8 mouse cellular contexts compared by ENCODE assay signal in the genomic region with DNA sequence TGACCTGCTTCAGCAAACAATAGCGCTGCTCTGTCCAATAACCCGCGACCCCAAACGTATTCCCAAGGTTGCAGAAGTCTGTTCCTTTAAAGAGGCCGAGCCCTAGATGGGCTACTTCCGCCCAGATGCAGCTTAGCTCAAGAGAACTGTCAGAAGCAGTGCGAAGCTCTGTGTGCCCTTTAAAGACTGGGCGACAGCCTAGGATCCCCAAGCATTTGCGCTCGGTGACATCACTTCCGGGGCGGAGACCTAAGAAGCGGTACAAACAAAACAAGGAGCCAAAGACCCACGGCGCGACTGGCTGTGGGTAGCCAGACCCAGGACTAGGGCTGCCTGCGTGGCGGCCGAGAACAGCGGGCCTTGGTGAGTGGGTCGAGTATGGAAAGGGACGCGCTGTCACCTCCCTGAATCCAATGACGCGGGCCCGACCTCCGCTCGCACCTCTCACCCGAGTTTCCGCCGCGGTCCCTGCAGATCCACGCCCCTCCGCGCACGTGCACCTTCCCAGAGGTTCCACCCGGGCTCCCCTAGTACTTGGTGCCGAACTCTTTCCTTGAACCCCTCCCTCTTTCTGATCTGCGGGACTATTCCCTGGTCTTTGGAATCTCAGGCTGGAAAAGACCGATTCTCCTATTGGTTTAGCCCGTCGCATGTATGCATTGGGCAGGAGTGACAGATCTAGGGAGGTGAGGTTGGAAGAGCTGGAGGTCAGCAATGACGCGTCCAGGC. TPM values are rescaled to one million over a fixed set of nuclear protein-coding genes. Genes with fewer than 3 reads are reported as not detected.
DNase-seq lines count a peak whose midpoint lies in the region; ATAC-seq lines count a peak whose summit lies in the region.

A gene (minus strand): TSS at position 219 of the 729 bp plus-strand sequence.

- H3K9me3 ChIP-seq in lung, embryonic 16.5 days (ENCODE audit: control insufficient read depth, low read length), result no peaks in the 10 kb centered on the region

- H3K4me1 ChIP-seq in lung, embryonic 16.5 days (replicated peaks; ENCODE audit: control insufficient read depth, insufficient read depth, low read length), result peaks cover 14% of the 10 kb centered on the region

- H3K9ac ChIP-seq in lung, embryonic 16.5 days (ENCODE audit: low read length), result peak within 1 kb of the TSS; percentile 76

- H3K27me3 ChIP-seq in lung, embryonic 16.5 days (ENCODE audit: control insufficient read depth, insufficient read depth, low read depth, low read length), result no peaks in the 10 kb centered on the region

- peak; percentile 83 to 96 for ATAC-seq in hematopoietic stem cell, adult 5-6 weeks (replicated peaks in 1 of 2; ENCODE audit: insufficient read depth in 1 of 2, low FRiP score in 2 of 2, low TSS enrichment in 1 of 2, low read depth in 1 of 2, poor library complexity in 2 of 2, severe bottlenecking in 2 of 2)
- ATAC-seq in lung, embryonic 16.5 days (ENCODE audit: low read depth), result peak; percentile 98

- H3K4me2 ChIP-seq in lung, embryonic 16.5 days (ENCODE audit: low read depth, low read length), result peak within 1 kb of the TSS; percentile 70

- whole genome bisulfite sequencing in lung, embryonic 16.5 days, result under 1% methylated on average over 44 of the region's 44 CpGs

- H3K4me3 ChIP-seq in lung, embryonic 16.5 days (ENCODE audit: low read length), result peak within 1 kb of the TSS; percentile 77

- peak within 1 kb of the TSS; percentile 90 for H3K27ac ChIP-seq in lung, embryonic 16.5 days (ENCODE audit: low read length)

- H3K36me3 ChIP-seq in lung, embryonic 16.5 days (ENCODE audit: control insufficient read depth, insufficient read depth, low read length), result no peaks in the 10 kb centered on the region

- peak; percentile 97 for DNase-seq in MEL-GATA-1-ER (ENCODE audit: extremely low read depth, low read depth)
- DNase-seq in cerebellum, adult 8-10 months, result peak; percentile 88
- peak; percentile 92 for DNase-seq in forelimb bud, embryonic 11.5 days (ENCODE audit: low read depth, low spot score)
- DNase-seq in layer of hippocampus, adult 9-10 months (ENCODE audit: low spot score), result peak; percentile 84
- DNase-seq in ovary, postnatal 10 days (ENCODE audit: low spot score), result peak; percentile 69
- DNase-seq in thymus, postnatal 10 days (ENCODE audit: low spot score in 2 of 2), result peak; percentile 86 to 89

RNA-seq across cellular contexts. Expression of the gene that starts here (rescaled TPM):
- total RNA-seq in hematopoietic stem cell, adult 5-6 weeks (2017), result 9.3 and 10.3 TPM in 2 replicates
- 12.7 and 12.9 TPM in 2 replicates for polyA plus RNA-seq in lung, embryonic 16.5 days (2015; fragmentation: Nextera tagmentation; extraction: Ambion mirVana)

Comparison
In these comparisons a context has a peak if more than half of its experiments do, and no peak if none do; other contexts are left out.
1. Peak in every context shown above with its lines: DNase-seq, ATAC-seq, H3K4me3 ChIP-seq and H3K27ac ChIP-seq.